Mouse (Mus musculus): ENCODE measurements around the gene Susd3. TPM values are rescaled to one million over a fixed set of nuclear protein-coding genes. Genes with fewer than 3 reads are reported as not detected.

Susd3 gene
- polyA plus RNA-seq, 1 experiment from 2014 or later = 0.86 TPM

DNA sequence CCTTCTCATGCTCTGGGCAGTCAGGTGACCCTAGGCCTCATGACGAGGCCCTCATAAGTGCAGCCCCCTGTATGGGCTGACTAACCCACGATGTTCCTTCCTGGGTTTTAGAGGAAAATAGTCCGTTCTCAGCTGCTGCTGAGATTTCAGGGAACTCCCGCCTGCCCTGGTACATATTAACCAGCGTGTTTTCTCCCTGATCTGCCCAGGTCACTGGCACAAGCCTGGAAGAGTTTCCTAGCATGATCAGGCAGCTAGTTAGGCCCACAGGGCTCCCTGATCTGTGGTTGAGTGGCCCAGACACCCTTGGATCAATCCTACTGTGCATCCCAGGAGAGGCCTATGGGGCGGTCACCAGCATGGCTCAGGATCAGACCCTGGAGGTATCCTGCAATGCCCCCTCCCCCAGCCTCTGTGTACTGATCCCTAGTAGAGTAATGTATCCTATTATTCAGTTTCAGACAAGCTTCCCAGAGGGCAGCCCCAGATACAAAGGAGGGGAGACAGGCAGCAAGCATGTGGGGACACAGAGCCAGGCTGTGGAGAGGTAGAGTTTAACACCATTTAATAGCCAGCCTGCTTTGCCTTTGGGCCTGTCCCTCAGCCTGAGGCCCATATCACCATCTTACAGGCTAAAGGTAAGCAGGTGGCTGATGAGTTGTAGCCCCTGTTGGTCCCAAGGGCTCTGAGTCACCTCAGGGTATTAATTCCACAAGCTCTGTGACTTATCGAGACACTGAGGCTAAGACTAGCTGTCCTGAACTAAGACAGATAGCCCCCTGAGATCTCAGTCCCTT lies 57.4 kb downstream of the Susd3 start:
- Histone ChIP-seq H3K4me3 (ENCODE audit: low read depth, low read length) (no peak overlapping the region), H3K36me3 (ENCODE audit: control insufficient read depth, insufficient read depth, low read length) (peaks cover 3% of the 10 kb centered on the region; the same call in 1 of the 2 replicates), H3K27ac (ENCODE audit: low read depth, low read length) (0 out of 2 replicates have a peak overlapping the region, but pooled peaks have one; percentile 50), H3K27me3 (ENCODE audit: control insufficient read depth, insufficient read depth, low read length) (no peaks in the 10 kb centered on the region), H3K4me2 (0 out of 2 replicates have a peak overlapping the region, but pooled peaks have one; percentile 2), H3K4me1 (ENCODE audit: control insufficient read depth, insufficient read depth, low read length) (peaks cover 54% of the 10 kb centered on the region), H3K9ac (ENCODE audit: low read depth, low read length) (peak overlapping the region; percentile 52; the same call in 1 of the 2 replicates), H3K9me3 (replicated peaks; ENCODE audit: control insufficient read depth, low read length) (no peaks in the 10 kb centered on the region)
- 79% methylated on average over 7 of the region's 7 CpGs for WGBS (ENCODE audit: insufficient replicate concordance)
- no peak for ATAC-seq (replicated peaks; ENCODE audit: insufficient number of reproducible peaks, low FRiP score, low TSS enrichment)

DNA sequence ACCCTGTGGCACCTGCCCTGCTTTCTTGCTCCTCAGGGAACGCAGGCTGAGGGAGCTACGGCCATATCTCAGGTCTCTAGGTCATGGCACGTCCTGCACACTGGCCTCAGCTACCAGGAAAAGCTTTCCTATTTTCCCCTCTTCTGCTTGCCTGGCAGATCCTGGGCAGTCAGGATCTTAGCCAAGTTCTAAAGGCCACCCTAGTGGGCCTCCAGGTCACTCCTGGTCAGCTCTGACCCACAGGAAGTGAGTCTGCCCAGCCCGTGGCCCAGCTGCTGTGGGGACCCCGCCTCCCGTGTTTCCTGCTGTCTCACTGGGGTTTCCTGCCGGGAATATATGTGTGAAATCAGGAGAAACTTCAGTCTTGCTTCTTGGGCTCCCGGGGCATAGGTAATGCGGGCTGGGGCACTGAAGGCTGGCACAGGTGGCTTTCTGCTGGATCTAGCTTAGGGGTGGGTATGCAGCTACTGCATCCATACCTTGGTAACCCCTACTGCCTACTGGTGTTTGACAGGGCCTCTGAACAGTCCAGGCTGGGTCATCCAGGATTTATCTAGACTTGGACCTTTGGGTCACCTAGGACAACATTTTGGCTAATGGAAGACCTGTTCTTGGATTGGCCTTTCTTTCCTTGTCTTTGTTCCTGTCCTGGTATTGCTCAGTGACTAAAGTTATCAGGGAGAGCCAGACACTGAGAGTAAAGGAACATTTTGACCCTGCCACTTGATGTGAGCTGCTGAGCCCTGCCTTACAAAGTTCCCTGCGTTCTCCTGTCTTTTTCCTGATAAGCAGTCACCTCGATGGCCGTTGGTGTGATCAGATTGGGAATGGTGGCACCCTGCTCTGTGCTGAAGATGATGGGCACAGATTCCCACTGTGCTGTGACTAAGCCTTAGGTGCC lies 58.3 kb downstream of the Susd3 start:
- H3K9me3 ChIP-seq (replicated peaks; ENCODE audit: control insufficient read depth, low read length) = no peaks in the 10 kb centered on the region
- peak overlapping the region; percentile 50; the same call in 1 of the 2 replicates for H3K27ac ChIP-seq (ENCODE audit: low read depth, low read length)
- H3K36me3 ChIP-seq (ENCODE audit: control insufficient read depth, insufficient read depth, low read length) = no peaks in the 10 kb centered on the region
- H3K4me2 ChIP-seq = peak overlapping the region; percentile 29; the same call in 1 of the 2 replicates
- H3K27me3 ChIP-seq (ENCODE audit: control insufficient read depth, insufficient read depth, low read length) = no peaks in the 10 kb centered on the region
- 53% methylated on average over 12 of the region's 12 CpGs for WGBS (ENCODE audit: insufficient replicate concordance)
- peaks cover 54% of the 10 kb centered on the region for H3K4me1 ChIP-seq (ENCODE audit: control insufficient read depth, insufficient read depth, low read length)
- no peak overlapping the region for H3K4me3 ChIP-seq (ENCODE audit: low read depth, low read length)
- ATAC-seq (replicated peaks; ENCODE audit: insufficient number of reproducible peaks, low FRiP score, low TSS enrichment) = no peak
- no peak overlapping the region; the same call in 1 of the 2 replicates for H3K9ac ChIP-seq (ENCODE audit: low read depth, low read length)

DNA sequence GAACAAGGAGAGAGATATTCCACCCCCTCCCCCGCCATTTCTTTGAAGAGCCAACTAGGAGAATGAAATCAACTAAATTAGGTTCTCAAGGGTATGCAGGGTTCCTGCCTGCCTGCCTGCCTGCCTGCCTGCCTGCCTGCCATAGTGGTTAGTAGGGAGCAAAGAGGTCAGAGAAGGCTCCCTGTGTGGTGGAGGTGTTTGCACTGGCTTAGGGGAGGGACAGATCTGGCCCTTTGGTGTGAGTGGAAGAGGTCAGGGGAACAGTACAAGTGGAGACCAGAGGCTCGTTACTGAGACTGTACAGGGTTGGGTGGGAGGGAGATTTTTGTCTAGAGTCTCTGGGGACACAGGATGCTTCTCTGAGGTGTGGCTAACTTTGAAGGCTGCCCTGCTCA lies 59.5 kb downstream of the Susd3 start:
- Histone ChIP-seq H3K27me3 (ENCODE audit: control insufficient read depth, insufficient read depth, low read length) (no peaks in the 10 kb centered on the region), H3K4me1 (ENCODE audit: control insufficient read depth, insufficient read depth, low read length) (peaks cover 54% of the 10 kb centered on the region), H3K36me3 (ENCODE audit: control insufficient read depth, insufficient read depth, low read length) (no peaks in the 10 kb centered on the region), H3K9ac (ENCODE audit: low read depth, low read length) (no peak overlapping the region), H3K27ac (ENCODE audit: low read depth, low read length) (no peak overlapping the region), H3K9me3 (replicated peaks; ENCODE audit: control insufficient read depth, low read length) (no peaks in the 10 kb centered on the region), H3K4me3 (ENCODE audit: low read depth, low read length) (no peak overlapping the region), H3K4me2 (no peak overlapping the region; the same call in 1 of the 2 replicates)
- 54% methylated on average over 2 of the region's 2 CpGs for WGBS (ENCODE audit: insufficient replicate concordance)
- no peak for ATAC-seq (replicated peaks; ENCODE audit: insufficient number of reproducible peaks, low FRiP score, low TSS enrichment)

DNA sequence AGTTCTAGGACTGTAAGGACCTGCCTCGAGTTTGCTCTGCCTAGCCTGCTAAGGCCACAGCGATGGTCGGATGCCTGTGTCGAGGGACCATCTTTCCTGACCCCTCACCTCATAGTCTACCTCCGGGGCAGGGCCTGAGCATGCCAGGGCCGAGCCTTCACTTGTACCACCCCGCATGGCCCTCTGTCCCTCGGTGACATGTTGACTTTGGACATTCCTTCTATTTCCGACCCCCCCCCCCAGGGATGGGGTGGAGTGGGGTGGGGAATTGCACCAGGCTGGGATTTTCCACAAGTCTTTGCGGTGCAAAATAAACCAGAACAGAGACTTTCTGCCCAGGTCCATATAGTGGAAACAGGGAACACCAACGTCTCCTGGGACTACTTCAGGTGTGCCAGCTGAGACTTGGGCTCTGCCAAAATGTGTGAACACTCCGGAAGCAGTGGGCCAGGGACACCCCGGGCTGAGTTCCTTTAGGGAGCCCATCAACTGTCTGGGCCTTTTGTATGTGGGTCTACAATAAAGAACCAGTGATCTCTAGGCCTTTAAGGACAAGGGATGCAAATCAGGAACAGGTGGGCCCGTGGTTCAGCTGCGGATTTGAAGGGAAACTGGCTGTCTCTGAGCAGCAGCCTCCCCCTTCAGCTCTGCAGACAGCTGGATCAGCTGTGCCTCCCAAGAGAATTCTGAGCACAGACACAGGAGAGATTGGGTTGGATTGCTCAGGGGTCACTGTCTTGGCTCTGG lies 60.1 kb downstream of the Susd3 start:
- H3K9ac ChIP-seq (ENCODE audit: low read depth, low read length) = peak overlapping the region; percentile 74
- H3K36me3 ChIP-seq (ENCODE audit: control insufficient read depth, insufficient read depth, low read length) = no peaks in the 10 kb centered on the region
- WGBS (ENCODE audit: insufficient replicate concordance) = 20% methylated on average over 15 of the region's 15 CpGs
- no peaks in the 10 kb centered on the region for H3K27me3 ChIP-seq (ENCODE audit: control insufficient read depth, insufficient read depth, low read length)
- H3K4me1 ChIP-seq (ENCODE audit: control insufficient read depth, insufficient read depth, low read length) = peaks cover 57% of the 10 kb centered on the region
- H3K4me3 ChIP-seq (ENCODE audit: low read depth, low read length) = peak overlapping the region; percentile 69
- H3K4me2 ChIP-seq = peak overlapping the region; percentile 100
- no peaks in the 10 kb centered on the region for H3K9me3 ChIP-seq (replicated peaks; ENCODE audit: control insufficient read depth, low read length)
- no peak for ATAC-seq (replicated peaks; ENCODE audit: insufficient number of reproducible peaks, low FRiP score, low TSS enrichment)
- 0 out of 2 replicates have a peak overlapping the region, but pooled peaks have one; percentile 5 for H3K27ac ChIP-seq (ENCODE audit: low read depth, low read length)

DNA sequence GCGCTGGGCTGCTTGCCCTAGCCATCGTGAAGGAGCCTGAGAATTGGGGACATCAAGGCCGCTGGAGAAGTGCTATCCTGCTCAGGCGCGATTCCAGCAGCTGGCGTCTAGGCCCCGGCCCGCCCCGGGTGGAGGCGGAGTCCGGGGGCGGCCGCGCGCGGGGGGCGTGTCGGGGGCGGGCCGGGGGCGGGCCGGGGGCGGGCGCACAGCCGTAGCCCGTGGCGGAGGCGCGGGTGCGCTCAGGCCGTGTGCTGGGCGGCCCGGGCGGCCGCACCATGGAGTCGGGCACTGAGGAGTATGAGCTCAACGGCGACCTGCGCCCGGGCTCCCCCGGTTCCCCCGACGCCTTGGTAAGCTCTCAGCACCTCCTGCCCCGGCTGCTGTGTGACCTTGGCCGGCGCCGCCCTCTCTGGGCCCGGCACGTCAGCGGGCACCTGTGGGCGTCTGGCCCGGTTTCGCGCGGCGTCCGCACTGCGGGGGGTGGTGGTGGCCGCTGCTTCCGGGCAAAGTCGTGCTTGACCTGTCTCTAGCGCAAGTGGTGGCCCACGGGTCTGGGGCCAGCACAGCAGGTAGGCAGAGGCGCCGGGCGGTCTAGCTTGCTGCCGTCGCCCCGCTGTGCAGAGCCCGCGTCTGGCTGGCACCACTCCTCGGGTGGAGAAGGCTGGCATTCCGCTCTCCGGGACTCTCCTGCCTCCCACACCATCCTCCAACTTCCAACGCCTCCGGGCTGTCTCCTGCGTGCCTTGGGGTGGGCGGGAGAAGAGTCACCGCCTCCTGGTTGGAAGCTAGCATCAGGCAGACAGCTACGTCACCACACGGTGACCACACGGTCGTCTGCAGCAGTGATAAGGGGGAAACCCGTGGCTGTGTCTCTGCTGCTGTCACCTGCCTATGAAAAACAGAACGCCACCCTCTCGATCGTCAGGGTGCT lies 61.0 kb downstream of the Susd3 start, which contains the start of gene Ninj1:
Gene Ninj1, plus strand, starts transcription at position 198 of the 931 bp plus-strand sequence.
- under 1% methylated on average over 61 of the region's 87 CpGs for WGBS (ENCODE audit: insufficient replicate concordance)
- peak; percentile 90 for ATAC-seq (replicated peaks; ENCODE audit: insufficient number of reproducible peaks, low FRiP score, low TSS enrichment)
- Histone ChIP-seq H3K4me2 (peak within 1 kb of the TSS; percentile 100), H3K9me3 (replicated peaks; ENCODE audit: control insufficient read depth, low read length) (no peaks in the 10 kb centered on the region), H3K27me3 (ENCODE audit: control insufficient read depth, insufficient read depth, low read length) (no peaks in the 10 kb centered on the region), H3K36me3 (ENCODE audit: control insufficient read depth, insufficient read depth, low read length) (no peaks in the 10 kb centered on the region), H3K27ac (ENCODE audit: low read depth, low read length) (peak within 1 kb of the TSS; percentile 70), H3K9ac (ENCODE audit: low read depth, low read length) (peak within 1 kb of the TSS; percentile 74), H3K4me3 (ENCODE audit: low read depth, low read length) (peak within 1 kb of the TSS; percentile 69), H3K4me1 (ENCODE audit: control insufficient read depth, insufficient read depth, low read length) (peaks cover 63% of the 10 kb centered on the region)

DNA sequence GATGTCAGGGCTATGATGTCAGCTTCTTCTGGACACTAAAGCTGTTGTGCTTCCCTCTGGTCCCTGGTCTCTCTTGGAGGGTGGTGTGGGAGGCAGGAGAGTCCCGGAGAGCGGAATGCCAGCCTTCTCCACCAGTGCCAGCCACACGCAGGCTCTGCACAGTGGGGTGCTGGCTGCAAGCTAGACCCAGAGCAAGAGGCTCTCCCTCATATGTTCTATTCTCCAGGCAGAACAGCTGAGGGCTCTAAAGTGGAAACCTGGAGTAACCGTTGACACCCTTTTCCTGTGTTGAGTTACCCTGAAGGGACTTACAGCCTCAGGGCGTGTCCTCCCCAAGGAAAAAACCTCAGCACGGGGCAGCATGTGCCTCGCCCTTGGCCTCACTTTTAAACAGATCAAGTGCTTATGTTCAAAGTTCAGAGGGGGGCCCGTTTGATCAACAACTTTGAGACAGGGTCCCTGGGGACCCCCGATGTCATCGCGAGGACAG lies 61.7 kb downstream of the Susd3 start:
- H3K27me3 ChIP-seq (ENCODE audit: control insufficient read depth, insufficient read depth, low read length) = no peaks in the 10 kb centered on the region
- H3K36me3 ChIP-seq (ENCODE audit: control insufficient read depth, insufficient read depth, low read length) = no peaks in the 10 kb centered on the region
- peaks cover 55% of the 10 kb centered on the region for H3K4me1 ChIP-seq (ENCODE audit: control insufficient read depth, insufficient read depth, low read length)
- peak overlapping the region; percentile 100 for H3K4me2 ChIP-seq
- WGBS (ENCODE audit: insufficient replicate concordance) = 16% methylated on average over 11 of the region's 11 CpGs
- H3K9ac ChIP-seq (ENCODE audit: low read depth, low read length) = peak overlapping the region; percentile 74
- ATAC-seq (replicated peaks; ENCODE audit: insufficient number of reproducible peaks, low FRiP score, low TSS enrichment) = no peak
- H3K27ac ChIP-seq (ENCODE audit: low read depth, low read length) = peak overlapping the region; percentile 64; the same call in 1 of the 2 replicates
- H3K4me3 ChIP-seq (ENCODE audit: low read depth, low read length) = peak overlapping the region; percentile 69
- no peaks in the 10 kb centered on the region for H3K9me3 ChIP-seq (replicated peaks; ENCODE audit: control insufficient read depth, low read length)

DNA sequence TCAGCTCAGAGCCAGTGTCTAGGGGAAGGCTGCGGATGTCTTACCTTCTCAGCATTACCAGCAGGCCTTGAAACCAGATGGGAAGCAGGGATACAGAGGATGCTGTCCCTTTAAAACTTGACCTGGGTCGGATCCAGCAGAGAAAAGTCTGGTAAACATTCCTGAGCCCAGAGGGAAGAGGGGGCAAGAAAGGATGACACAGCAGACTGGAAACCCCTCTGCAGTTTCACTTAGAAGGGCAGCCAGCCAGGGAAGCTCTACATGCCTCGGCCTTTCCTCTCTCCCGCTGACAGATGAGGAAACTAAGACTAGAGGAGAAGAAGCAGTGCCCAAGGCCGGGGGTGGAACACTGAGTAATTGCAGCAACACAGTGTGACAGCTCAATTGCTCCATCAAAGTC lies 64.9 kb downstream of the Susd3 start:
- H3K27me3 ChIP-seq (ENCODE audit: control insufficient read depth, insufficient read depth, low read length) = no peaks in the 10 kb centered on the region
- H3K9ac ChIP-seq (ENCODE audit: low read depth, low read length) = peak overlapping the region; percentile 22; the same call in 1 of the 2 replicates
- H3K27ac ChIP-seq (ENCODE audit: low read depth, low read length) = no peak overlapping the region
- H3K36me3 ChIP-seq (ENCODE audit: control insufficient read depth, insufficient read depth, low read length) = no peaks in the 10 kb centered on the region
- peaks cover 36% of the 10 kb centered on the region for H3K4me1 ChIP-seq (ENCODE audit: control insufficient read depth, insufficient read depth, low read length)
- 46% methylated on average over 5 of the region's 5 CpGs for WGBS (ENCODE audit: insufficient replicate concordance)
- no peak overlapping the region for H3K4me2 ChIP-seq
- H3K9me3 ChIP-seq (replicated peaks; ENCODE audit: control insufficient read depth, low read length) = no peaks in the 10 kb centered on the region
- ATAC-seq (replicated peaks; ENCODE audit: insufficient number of reproducible peaks, low FRiP score, low TSS enrichment) = no peak
- no peak overlapping the region for H3K4me3 ChIP-seq (ENCODE audit: low read depth, low read length)
